Mouse (Mus musculus): ENCODE measurements around the gene Qsox2.

Qsox2 gene

GRCm38 (mm10) chr2:26225242-26225641 lies 12.1 kb downstream of the Qsox2 start:
- DNase-seq (ENCODE audit: low spot score in 2 of 2) = no peak

GRCm38 (mm10) chr2:26223961-26224360 lies 13.4 kb downstream of the Qsox2 start:
- no peak for DNase-seq (ENCODE audit: low spot score in 2 of 2)

- DNase-seq (ENCODE audit: low spot score in 2 of 2) = peak; percentile 43 to 46
Observed at GRCm38 (mm10) chr2:26214526-26214925, 22.8 kb downstream of the Qsox2 start.

- DNase-seq (ENCODE audit: low spot score in 2 of 2) = no peak
Observed at GRCm38 (mm10) chr2:26209566-26209965, 27.8 kb downstream of the Qsox2 start.

GRCm38 (mm10) chr2:26208126-26208789 lies 29.1 kb downstream of the Qsox2 start, which contains the start of gene Lhx3:
TSS of gene Lhx3 (minus strand) at chr2:26208289.
- peak; percentile 51 to 77 for DNase-seq (ENCODE audit: low spot score in 2 of 2)

GRCm38 (mm10) chr2:26207559-26207958 lies 29.8 kb downstream of the Qsox2 start:
- no peak for DNase-seq (ENCODE audit: low spot score in 2 of 2)

- DNase-seq (ENCODE audit: low spot score in 2 of 2) = no peak
Observed at GRCm38 (mm10) chr2:26205761-26206160, 31.6 kb downstream of the Qsox2 start.

GRCm38 (mm10) chr2:26205126-26205525 lies 32.2 kb downstream of the Qsox2 start:
- peak in 1 of 2 experiments; percentile 33 for DNase-seq (ENCODE audit: low spot score in 2 of 2)

- DNase-seq (ENCODE audit: low spot score in 2 of 2) = no peak
Observed at GRCm38 (mm10) chr2:26202849-26203475, 34.4 kb downstream of the Qsox2 start.

- DNase-seq (ENCODE audit: low spot score in 2 of 2) = no peak
Observed at GRCm38 (mm10) chr2:26201926-26202848, 35.1 kb downstream of the Qsox2 start.

- DNase-seq (ENCODE audit: low spot score in 2 of 2) = no peak
Observed at GRCm38 (mm10) chr2:26198488-26198887, 38.8 kb downstream of the Qsox2 start.

GRCm38 (mm10) chr2:26194552-26195339 lies 42.6 kb downstream of the Qsox2 start:
- no peak for DNase-seq (ENCODE audit: low spot score in 2 of 2)

GRCm38 (mm10) chr2:26188517-26188916 lies 48.8 kb downstream of the Qsox2 start:
- no peak for DNase-seq (ENCODE audit: low spot score in 2 of 2)

GRCm38 (mm10) chr2:26184352-26184751 lies 53.0 kb downstream of the Qsox2 start:
- no peak for DNase-seq (ENCODE audit: low spot score in 2 of 2)

- peak in 1 of 2 experiments; percentile 49 for DNase-seq (ENCODE audit: low spot score in 2 of 2)
Observed at GRCm38 (mm10) chr2:26182646-26183045, 54.7 kb downstream of the Qsox2 start.

GRCm38 (mm10) chr2:26177189-26177588 lies 60.1 kb downstream of the Qsox2 start:
- DNase-seq (ENCODE audit: low spot score in 2 of 2) = no peak

- no peak for DNase-seq (ENCODE audit: low spot score in 2 of 2)
Observed at GRCm38 (mm10) chr2:26176731-26177130, 60.6 kb downstream of the Qsox2 start.

- no peak for DNase-seq (ENCODE audit: low spot score in 2 of 2)
Observed at GRCm38 (mm10) chr2:26175191-26175590, 62.1 kb downstream of the Qsox2 start.

GRCm38 (mm10) chr2:26172166-26172565 lies 65.2 kb downstream of the Qsox2 start:
- no peak for DNase-seq (ENCODE audit: low spot score in 2 of 2)

GRCm38 (mm10) chr2:26170376-26170775 lies 66.9 kb downstream of the Qsox2 start:
- no peak for DNase-seq (ENCODE audit: low spot score in 2 of 2)

GRCm38 (mm10) chr2:26168843-26169579 lies 68.3 kb downstream of the Qsox2 start:
- no peak for DNase-seq (ENCODE audit: low spot score in 2 of 2)
